Mouse (Mus musculus) heart, postnatal 0 days (tissue): ENCODE results near the gene Cspg5.

Experiments used
- CTCF ChIP-seq: IDR thresholded peaks from 2 replicates; pipeline ENCODE4 v1.5.1; 2016; ENCODE audit warnings: antibody characterized with exemption, control low read depth, low read depth
- EP300 ChIP-seq: IDR thresholded peaks from 2 replicates; pipeline ENCODE4 v1.6.1; 2016; ENCODE audit warnings: antibody characterized with exemption, low read depth

DNA sequence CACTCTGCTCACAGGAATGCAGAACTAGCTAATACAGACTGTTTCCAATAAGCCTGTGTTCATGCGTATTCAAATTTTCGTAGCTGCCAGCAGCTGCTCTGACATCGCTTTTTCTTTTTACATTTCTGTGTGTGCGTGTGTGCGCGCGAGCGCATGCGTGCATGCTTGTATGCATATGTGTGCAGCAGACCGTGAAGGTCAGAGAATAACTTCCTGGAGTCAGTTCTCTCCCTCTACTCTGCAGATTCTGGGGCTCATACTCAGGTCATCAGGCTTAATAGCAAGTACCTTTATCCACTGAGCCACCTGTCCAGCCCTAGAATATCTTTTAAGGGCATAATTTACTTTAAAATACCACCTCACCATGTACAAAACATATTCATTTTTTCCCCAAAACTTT, 24.8 kb downstream of the Cspg5 start:
- TF ChIP-seq EP300 (no peak), CTCF (no peak)
